Mouse (Mus musculus) embryonic facial prominence, embryonic 11.5 days (tissue): ENCODE measurements around the gene Hmgn1. TPM values are rescaled to one million over a fixed set of nuclear protein-coding genes. Genes with fewer than 3 reads are reported as not detected.

ENCODE experiments used
- ATAC-seq: fragments of 200-750 bp; cut with Nextera tagmentation; replicated peaks from 2 replicates; pipeline ENCODE4 v1.8.0; 2017; ENCODE audit warnings: low read depth; ENCODE audit not compliant: insufficient number of reproducible peaks, low FRiP score, low TSS enrichment
- DNase-seq: peaks from one replicate; pipeline ENCODE4 v3.0.0-alpha.2; 2015; ENCODE audit warnings: low spot score
- H3K27ac ChIP-seq: fragments of 300-500 bp; sonication (generic); replicated peaks from 2 replicates; pipeline ENCODE4 v1.5.1; 2014; ENCODE audit warnings: mild to moderate bottlenecking, low read depth, low read length, control low read depth
- H3K27me3 ChIP-seq: fragments of 300-500 bp; sonication (generic); 2 replicates; pipeline ENCODE4 v1.6.1; 2014; ENCODE audit warnings: mild to moderate bottlenecking, low read length, moderate library complexity, mixed read lengths; ENCODE audit not compliant: control insufficient read depth, insufficient read depth
- H3K36me3 ChIP-seq: fragments of 300-500 bp; sonication (generic); replicated peaks from 2 replicates; pipeline ENCODE4 v1.6.1; 2014; ENCODE audit warnings: low read depth, mild to moderate bottlenecking, low read length, moderate library complexity, mixed read lengths; ENCODE audit not compliant: control insufficient read depth, insufficient read depth
- H3K4me1 ChIP-seq: fragments of 300-500 bp; sonication (generic); 2 replicates; pipeline ENCODE4 v1.6.1; 2014; ENCODE audit warnings: low read length, mixed read lengths; ENCODE audit not compliant: control insufficient read depth, insufficient read depth
- H3K4me2 ChIP-seq: fragments of 300-500 bp; sonication (generic); 2 replicates; pipeline ENCODE4 v1.6.1; 2014; ENCODE audit warnings: low read depth, mild to moderate bottlenecking, control low read depth, low read length, moderate library complexity
- H3K4me3 ChIP-seq: fragments of 300-500 bp; sonication (generic); 2 replicates; pipeline ENCODE4 v1.5.1; 2014; ENCODE audit warnings: low read depth, low read length, control low read depth
- H3K9ac ChIP-seq: fragments of 300-500 bp; sonication (generic); replicated peaks from 2 replicates; pipeline ENCODE4 v1.6.1; 2014; ENCODE audit warnings: mild to moderate bottlenecking, control low read depth, low read length
- H3K9me3 ChIP-seq: fragments of 300-500 bp; sonication (generic); replicated peaks from 2 replicates; pipeline ENCODE4 v1.6.1; 2016; ENCODE audit warnings: mild to moderate bottlenecking, low read length, inconsistent platforms, mixed read lengths; ENCODE audit not compliant: control insufficient read depth
- WGBS: fragments of 180-500 bp; shearing (Covaris S2); extraction: QIAGEN DNeasy Blood & Tissue Kit; methylation state at CpG from one replicate; pipeline ENCODE4 v1.1.7; 2014; 5-methylcytosine and 5-hydroxymethylcytosine counted together
- polyA plus RNA-seq: library from polyadenylated mRNA; unstranded; fragments of >200 nt; fragmentation: Nextera tagmentation; extraction: Ambion mirVana; gene quantifications from 2 replicates; pipeline ENCODE4 v1.2.1, GENCODE M21; 2014

The Hmgn1 gene
- 1,073 and 1,266 TPM in 2 replicates for polyA plus RNA-seq

DNA sequence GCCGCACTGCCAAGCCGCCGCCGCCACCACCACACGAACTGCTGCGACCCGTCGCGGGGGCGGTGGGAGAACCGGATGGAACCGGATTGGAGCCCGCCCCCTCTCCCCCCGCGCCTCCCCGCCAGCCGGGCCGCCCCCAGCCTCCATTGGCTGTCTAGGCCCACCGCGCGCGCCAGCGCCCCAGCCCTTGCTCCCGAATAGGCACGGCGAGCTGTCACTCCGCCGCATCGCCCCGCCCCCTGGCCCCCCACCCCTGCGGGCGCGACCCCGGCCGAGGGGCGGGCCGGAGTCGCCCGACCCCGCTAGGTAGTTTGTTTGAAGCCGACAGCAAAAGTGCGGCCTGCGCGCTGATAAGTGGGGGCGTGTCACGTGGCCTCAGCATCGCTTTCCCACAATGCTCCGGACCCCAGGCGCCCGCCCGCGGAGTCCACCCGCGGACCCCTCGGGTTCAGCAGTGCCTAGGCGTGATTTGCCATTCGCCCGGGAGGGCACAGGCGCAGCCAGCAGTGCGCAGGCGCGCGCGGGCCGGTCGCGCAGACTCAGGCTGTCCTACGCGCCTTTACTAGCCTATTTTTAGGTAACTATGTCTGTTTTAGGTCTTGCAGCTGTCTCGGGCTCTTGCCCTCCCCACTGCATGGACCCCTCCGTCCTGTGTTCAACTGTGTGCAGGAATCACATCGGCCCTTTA, at the start of gene Hmgn1:
Gene Hmgn1, minus strand, starts transcription at position 73 of the 688 bp plus-strand sequence.
- WGBS: 0% methylated on average over 54 of the region's 72 CpGs
- Histone ChIP-seq H3K36me3 (peaks cover 21% of the 10 kb centered on the region), H3K4me3 (peak within 1 kb of the TSS; percentile 98), H3K9ac (peak within 1 kb of the TSS; percentile 99), H3K4me1 (no peaks in the 10 kb centered on the region), H3K9me3 (no peaks in the 10 kb centered on the region), H3K4me2 (peak within 1 kb of the TSS; percentile 67), H3K27me3 (no peaks in the 10 kb centered on the region), H3K27ac (peak within 1 kb of the TSS; percentile 94)
- ATAC-seq (peak; percentile 96), DNase-seq (peak; percentile 98)

GRCm38 (mm10) chr16:96175399-96175798, 47.9 kb upstream of the Hmgn1 start:
- ATAC-seq: no peak; the same call in 1 of the 2 replicates

DNA sequence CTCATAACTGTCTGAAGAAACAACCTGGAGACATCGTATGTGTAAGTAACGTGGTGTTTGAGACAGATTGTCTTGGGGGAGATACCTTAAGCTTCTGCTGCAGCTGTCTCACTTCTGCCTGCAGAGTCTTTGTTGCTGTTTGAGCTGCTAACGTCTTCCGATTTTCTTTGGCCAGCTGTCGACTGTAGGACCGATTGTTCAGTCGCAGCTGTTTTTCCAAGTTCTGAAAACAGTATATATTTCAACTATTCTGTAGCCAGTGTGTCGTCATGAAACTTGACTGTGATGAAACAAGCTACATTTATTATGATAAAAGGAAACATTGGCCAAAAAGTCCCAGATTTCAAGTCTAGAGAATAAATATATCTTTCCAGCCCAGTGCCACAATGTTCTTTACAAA, 46.1 kb upstream of the Hmgn1 start:
- DNase-seq: no peak
- Histone ChIP-seq H3K9me3 (no peaks in the 10 kb centered on the region), H3K27ac (no peak overlapping the region), H3K4me3 (no peak overlapping the region), H3K4me1 (no peaks in the 10 kb centered on the region), H3K9ac (no peak overlapping the region), H3K27me3 (no peaks in the 10 kb centered on the region), H3K36me3 (no peaks in the 10 kb centered on the region), H3K4me2 (no peak overlapping the region)
- WGBS: 74% methylated on average over 8 of the region's 8 CpGs
- no peak for ATAC-seq

More at GRCm38 (mm10) chr16:96175399-96175798, 47.9 kb upstream of the Hmgn1 start:
- Histone ChIP-seq H3K4me2 (no peak overlapping the region), H3K4me3 (no peak overlapping the region), H3K4me1 (no peaks in the 10 kb centered on the region), H3K27ac (no peak overlapping the region), H3K9me3 (no peaks in the 10 kb centered on the region), H3K36me3 (no peaks in the 10 kb centered on the region), H3K27me3 (no peaks in the 10 kb centered on the region), H3K9ac (no peak overlapping the region)
- 55% methylated on average over 2 of the region's 2 CpGs for WGBS
- DNase-seq: peak; percentile 5

GRCm38 (mm10) chr16:96168837-96169236, 41.3 kb upstream of the Hmgn1 start:
- no peak overlapping the region for H3K27ac ChIP-seq
- H3K4me3 ChIP-seq: no peak overlapping the region
- no peaks in the 10 kb centered on the region for H3K9me3 ChIP-seq
- no peaks in the 10 kb centered on the region for H3K4me1 ChIP-seq
- no peak for DNase-seq
- no peak for ATAC-seq
- no peak overlapping the region for H3K9ac ChIP-seq
- H3K27me3 ChIP-seq: no peaks in the 10 kb centered on the region
- no peak overlapping the region for H3K4me2 ChIP-seq
- 88% methylated on average over 4 of the region's 4 CpGs for WGBS
- H3K36me3 ChIP-seq: no peaks in the 10 kb centered on the region

- ATAC-seq (no peak), DNase-seq (no peak)
- Histone ChIP-seq H3K27ac (no peak overlapping the region), H3K9ac (no peak overlapping the region), H3K27me3 (no peaks in the 10 kb centered on the region), H3K4me1 (no peaks in the 10 kb centered on the region), H3K36me3 (no peaks in the 10 kb centered on the region), H3K4me2 (no peak overlapping the region), H3K9me3 (no peaks in the 10 kb centered on the region), H3K4me3 (no peak overlapping the region)
- WGBS: 74% methylated on average over 4 of the region's 4 CpGs
Observed at GRCm38 (mm10) chr16:96165723-96166264, 38.3 kb upstream of the Hmgn1 start.

DNA sequence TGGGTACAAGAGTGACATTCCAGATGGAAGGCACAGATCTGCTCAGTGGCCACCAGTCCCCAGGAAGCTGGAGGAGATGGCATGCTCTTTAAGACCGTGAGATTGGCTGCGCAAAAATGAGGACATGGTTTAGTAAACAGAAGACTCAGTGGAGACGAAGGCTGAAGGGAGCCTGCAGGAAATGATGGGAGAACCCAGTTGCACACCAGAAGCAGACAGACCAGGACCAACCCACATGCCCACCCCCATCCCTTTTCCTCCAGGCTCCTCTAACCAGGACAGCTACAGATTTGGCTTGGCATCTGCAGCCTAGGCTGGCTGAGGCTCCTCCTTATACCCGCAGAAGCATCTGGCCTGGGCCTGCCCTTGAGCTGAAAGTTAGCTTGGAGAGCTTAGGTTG, 33.8 kb upstream of the Hmgn1 start:
- DNase-seq: no peak
- H3K36me3 ChIP-seq: no peaks in the 10 kb centered on the region
- no peaks in the 10 kb centered on the region for H3K9me3 ChIP-seq
- ATAC-seq: no peak
- no peaks in the 10 kb centered on the region for H3K4me1 ChIP-seq
- H3K4me3 ChIP-seq: no peak overlapping the region
- H3K9ac ChIP-seq: no peak overlapping the region
- no peaks in the 10 kb centered on the region for H3K27me3 ChIP-seq
- no peak overlapping the region for H3K27ac ChIP-seq
- 91% methylated on average over 4 of the region's 4 CpGs for WGBS
- H3K4me2 ChIP-seq: no peak overlapping the region

- Histone ChIP-seq H3K27me3 (no peaks in the 10 kb centered on the region), H3K9ac (no peak overlapping the region), H3K27ac (no peak overlapping the region), H3K36me3 (no peaks in the 10 kb centered on the region), H3K4me3 (no peak overlapping the region), H3K9me3 (no peaks in the 10 kb centered on the region), H3K4me1 (no peaks in the 10 kb centered on the region), H3K4me2 (no peak overlapping the region)
- 84% methylated on average over 1 of the region's 1 CpGs for WGBS
- ATAC-seq: no peak
- no peak for DNase-seq
Observed at GRCm38 (mm10) chr16:96160927-96161326, 33.4 kb upstream of the Hmgn1 start.

GRCm38 (mm10) chr16:96159794-96160346, 32.3 kb upstream of the Hmgn1 start:
- Histone ChIP-seq H3K27me3 (no peaks in the 10 kb centered on the region), H3K36me3 (no peaks in the 10 kb centered on the region), H3K9me3 (no peaks in the 10 kb centered on the region), H3K4me2 (peak overlapping the region; percentile 99), H3K4me3 (peak overlapping the region; percentile 56), H3K27ac (no peak overlapping the region), H3K9ac (peak overlapping the region; percentile 93), H3K4me1 (no peaks in the 10 kb centered on the region)
- no peak for DNase-seq
- 83% methylated on average over 20 of the region's 20 CpGs for WGBS
- ATAC-seq: no peak
